Mouse (Mus musculus) MEL-GATA-1-ER (cell line): ENCODE data around the gene Terf2.
"Not testable (repeated sequence)": the region's sequence is repeated elsewhere in the genome, so short reads cannot be mapped to it uniquely, and the experiment has no call there.

Source experiments
- DNase-seq: peaks from one replicate; pipeline ENCODE4 v3.0.0-alpha.2; 2012; ENCODE audit warnings: low read depth; ENCODE audit errors: extremely low read depth

Gene Terf2

GRCm38 (mm10) chr8:107114150-107115007 is 18.0 kb upstream of the Terf2 start:
- peak; percentile 52 for DNase-seq

- no peak for DNase-seq
Measured at GRCm38 (mm10) chr8:107113209-107113608, 16.9 kb upstream of the Terf2 start.

DNA sequence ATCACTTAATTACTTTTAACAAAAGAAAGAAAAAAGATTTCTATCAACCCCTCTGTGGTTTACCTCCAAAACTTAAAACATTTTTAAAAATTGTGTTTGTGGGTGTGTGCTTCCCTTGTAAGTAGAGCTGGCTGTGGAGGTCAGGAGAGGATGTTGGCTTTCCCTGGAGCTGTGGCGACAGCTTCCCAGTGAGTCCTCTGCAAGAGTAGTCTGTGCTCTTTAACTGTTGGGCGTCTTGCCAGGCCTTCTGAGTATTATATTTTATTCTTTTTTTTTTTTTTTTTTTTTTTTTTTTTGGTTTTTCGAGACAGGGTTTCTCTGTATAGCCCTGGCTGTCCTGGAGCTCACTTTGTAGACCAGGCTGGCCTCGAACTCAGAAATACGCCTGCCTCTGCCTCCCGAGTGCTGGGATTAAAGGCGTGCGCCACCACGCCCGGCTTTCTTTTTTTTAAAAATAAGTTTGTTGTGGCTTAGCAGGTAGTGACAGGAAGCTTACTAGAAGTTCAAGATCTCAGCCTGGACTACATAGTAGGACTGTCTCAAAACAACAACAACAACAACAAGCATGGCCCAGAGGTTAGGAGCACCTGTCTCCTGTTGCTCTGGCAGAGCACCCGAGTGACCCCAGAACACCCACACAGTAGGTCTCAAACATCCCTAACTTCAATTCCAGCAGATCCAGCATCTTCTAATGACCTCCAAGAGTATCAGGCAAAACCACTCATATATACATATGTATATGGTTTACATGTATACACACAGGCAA is 15.2 kb upstream of the Terf2 start:
- no peak for DNase-seq

- no peak for DNase-seq
Measured at GRCm38 (mm10) chr8:107110629-107111330, 14.4 kb upstream of the Terf2 start.

GRCm38 (mm10) chr8:107109816-107110435 is 13.6 kb upstream of the Terf2 start:
- DNase-seq = no peak

DNA sequence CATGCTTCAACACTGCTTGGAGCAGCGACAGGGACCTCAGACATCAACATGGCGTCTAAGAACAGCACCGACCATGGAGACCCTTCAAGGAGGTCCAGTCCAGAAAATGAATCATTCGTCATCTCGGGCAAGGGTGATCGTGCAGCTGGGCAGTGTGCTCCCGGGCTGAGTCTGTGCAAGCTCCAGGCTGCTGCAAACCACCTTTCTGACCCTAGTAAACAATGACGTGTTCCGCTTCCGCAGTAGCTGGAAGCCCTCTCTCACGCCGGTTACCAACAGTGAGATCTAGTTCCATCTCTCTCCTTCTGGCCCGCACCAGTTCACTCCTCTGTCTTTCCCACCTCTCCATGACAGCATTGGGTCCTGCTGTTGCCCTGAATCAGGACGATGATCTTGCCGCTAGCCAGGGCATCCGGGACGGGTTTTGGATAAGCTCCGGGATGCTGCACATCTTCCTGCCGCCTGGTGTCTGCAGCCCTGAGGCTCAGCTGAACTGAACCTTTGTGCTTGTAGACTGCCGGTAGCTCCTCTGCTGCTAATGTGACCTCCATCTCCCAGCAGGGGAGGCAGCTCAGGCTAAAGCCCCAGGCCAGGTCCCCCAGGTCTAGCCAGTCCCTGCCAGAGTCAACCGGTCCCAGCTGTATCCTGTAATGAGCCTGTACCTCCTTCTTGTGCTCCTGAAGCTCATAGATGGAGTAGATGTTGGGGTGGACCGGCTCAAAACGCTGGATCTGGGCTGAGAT is 12.8 kb upstream of the Terf2 start:
- DNase-seq = no peak

DNA sequence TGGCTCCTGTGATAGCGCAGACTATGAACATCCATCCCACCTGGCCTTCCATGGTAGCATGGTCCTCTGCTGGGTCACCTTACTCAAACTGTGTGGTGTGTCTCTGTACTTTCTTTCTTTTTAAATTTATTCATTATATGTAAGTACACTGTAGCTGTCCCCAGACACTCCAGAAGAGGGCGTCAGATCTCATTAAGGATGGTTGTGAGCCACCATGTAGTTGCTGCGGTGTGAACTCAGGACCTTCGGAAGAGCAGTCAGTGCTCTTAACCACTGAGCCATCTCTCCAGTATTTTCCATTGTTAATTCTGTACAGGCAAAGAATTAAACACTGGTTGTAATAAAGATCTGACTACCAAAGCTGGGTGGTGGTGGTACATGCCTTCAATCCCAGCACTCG is 11.7 kb upstream of the Terf2 start:
- not testable (repeated sequence) for DNase-seq

DNA sequence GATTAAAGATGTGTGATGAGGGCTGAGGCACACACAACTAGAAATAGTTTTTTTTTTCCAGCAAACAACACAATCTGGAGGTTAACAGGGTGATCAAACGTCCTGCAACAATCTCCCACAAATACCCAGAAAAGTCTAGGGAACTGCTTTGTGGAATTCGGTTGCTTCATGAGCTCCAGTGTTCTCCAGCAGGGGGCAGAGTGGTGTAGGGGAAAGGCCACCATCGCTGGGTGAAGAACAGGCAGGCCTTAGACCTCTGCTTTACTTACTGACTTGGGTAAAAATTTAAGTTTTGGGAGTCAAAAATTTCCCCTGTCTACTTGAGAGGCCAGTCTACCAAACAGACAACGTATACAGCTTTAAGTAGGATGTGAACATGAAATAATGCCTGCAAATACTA is 8.2 kb upstream of the Terf2 start:
- DNase-seq = no peak

- no peak for DNase-seq
Measured at GRCm38 (mm10) chr8:107100635-107101034, 4.3 kb upstream of the Terf2 start.

DNA sequence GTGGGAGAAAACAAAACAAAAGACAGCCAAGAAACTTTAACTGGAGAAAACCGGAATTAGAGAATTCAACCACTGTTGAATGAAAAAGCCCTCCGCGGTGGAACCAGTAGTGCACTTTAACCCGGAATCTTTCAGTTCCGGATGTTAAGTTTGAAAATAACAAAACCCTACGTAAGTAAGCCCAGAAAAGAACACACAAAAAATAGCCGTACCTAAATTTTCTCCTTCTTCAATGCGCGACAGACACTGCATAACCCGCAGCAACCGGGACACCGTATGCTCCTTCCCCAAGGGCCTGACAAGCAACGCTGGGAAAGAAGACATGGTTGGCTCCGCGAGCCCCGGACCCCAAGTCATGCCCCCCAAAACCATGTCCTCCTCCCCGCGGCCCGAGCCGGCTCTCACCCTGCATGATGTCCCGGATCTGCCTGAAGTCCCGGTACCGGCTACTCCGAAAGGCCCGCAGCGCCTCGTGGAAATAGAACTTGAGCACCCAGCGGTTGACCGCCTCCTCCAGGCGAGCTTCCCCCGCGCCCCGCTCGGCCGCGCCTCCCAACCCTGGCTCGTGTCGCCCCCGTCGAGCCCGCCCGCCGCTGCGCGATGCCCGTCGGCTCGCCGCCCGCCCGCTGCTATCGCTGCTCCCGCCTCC is 506 bp downstream of the Terf2 start:
- DNase-seq = peak; percentile 43

DNA sequence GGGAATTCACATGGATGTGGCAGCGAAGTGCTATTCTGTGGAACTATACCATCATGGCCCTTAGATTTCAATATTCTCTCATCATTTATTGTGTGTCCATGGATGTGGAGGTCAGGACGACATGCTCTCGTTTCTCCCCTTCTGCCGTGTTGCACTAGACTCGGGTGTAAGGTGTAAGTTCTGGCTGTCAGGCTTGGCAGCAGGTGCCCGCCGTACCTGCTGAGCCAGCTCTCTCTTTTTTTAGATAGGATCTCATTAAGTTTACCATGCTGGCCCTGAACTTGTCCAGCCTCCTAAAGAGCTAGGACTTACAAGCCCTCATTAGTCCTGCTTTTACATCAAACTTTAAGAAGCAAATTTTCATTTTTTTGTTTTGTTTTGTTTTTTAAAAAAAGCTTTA is 5.8 kb downstream of the Terf2 start:
- DNase-seq = no peak

- no peak for DNase-seq
Measured at GRCm38 (mm10) chr8:107088526-107089063, 7.8 kb downstream of the Terf2 start.

DNA sequence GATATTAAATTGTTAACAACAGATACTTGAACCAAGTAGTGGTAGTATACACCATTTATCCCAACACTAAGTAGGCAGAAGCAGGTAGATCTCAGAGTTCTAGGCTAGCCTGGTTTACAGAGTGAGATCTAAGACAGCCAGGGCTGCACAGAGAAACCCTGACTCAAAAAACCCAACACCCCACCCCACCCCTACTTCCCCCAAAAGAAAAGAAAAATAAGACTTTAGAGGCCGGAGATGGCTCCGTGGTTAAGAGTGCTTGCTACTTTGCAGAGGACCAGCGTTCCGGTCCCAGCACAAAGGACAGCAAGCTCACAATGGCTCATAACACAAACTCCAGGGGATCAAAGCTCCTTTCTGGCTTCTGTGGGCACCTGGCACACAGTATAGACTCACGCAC is 10.3 kb downstream of the Terf2 start:
- DNase-seq = no peak

DNA sequence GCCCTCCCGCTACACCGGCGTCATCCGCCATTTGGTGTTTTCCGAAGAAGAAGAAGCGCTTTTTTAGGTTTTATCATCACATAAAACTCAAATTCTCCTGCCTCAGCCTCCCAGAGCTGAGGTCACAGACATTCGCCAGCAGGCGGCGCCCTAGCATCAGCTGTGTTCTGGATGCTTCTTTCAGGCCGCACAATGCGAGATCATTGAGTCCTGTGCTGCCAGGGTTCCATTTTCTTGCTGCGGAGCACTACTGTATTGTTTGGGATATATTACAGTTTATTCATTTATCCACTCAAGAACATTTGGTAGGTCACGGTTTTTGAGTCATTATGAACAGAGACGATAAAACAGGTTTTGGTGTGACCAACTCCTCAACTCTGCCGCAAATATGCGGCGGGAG is 11.0 kb downstream of the Terf2 start:
- no peak for DNase-seq

GRCm38 (mm10) chr8:107076239-107076888 is 20.0 kb downstream of the Terf2 start:
- no peak for DNase-seq

- DNase-seq = no peak
Measured at GRCm38 (mm10) chr8:107074128-107074527, 22.2 kb downstream of the Terf2 start.

GRCm38 (mm10) chr8:107073706-107074105 is 22.6 kb downstream of the Terf2 start:
- DNase-seq = no peak

- DNase-seq = peak; percentile 49
Measured at GRCm38 (mm10) chr8:107065511-107066496, 30.5 kb downstream of the Terf2 start, which contains the start of gene Tmed6. TSS of gene Tmed6 (minus strand) at chr8:107065644.
